Mouse (Mus musculus) CH12.LX (cell line): ENCODE data around the gene Tomm40l.

Experiments used
- CTCF ChIP-seq, 2 experiments: IDR thresholded peaks in 1 of 2; conservative IDR thresholded peaks in 1 of 2; 2 replicates each; pipeline ENCODE4 v1.5.1; 2011 to 2012; ENCODE audit warnings: low read depth in 2 of 2, low read length in 2 of 2, improper control_type of control experiment in 1 of 2, inconsistent platforms in 1 of 2, mild to moderate bottlenecking in 1 of 2, moderate library complexity in 1 of 2
- HCFC1 ChIP-seq: IDR thresholded peaks from 2 replicates; pipeline ENCODE4 v1.6.1; 2012; ENCODE audit warnings: low read depth, mild to moderate bottlenecking, inconsistent platforms, low read length, improper control_type of control experiment
- MAX ChIP-seq: IDR thresholded peaks from 2 replicates; pipeline ENCODE4 v1.6.1; 2011; ENCODE audit warnings: low read length, improper control_type of control experiment
- POLR2A ChIP-seq: IDR thresholded peaks from 2 replicates; pipeline ENCODE4 v1.6.1; 2011; ENCODE audit warnings: low read depth, mild to moderate bottlenecking, improper control_type of control experiment, low read length
- POLR2AphosphoS2 ChIP-seq: IDR thresholded peaks from 2 replicates; pipeline ENCODE4 v1.6.1; 2011; ENCODE audit warnings: low read depth, low read length, improper control_type of control experiment
- RAD21 ChIP-seq: IDR thresholded peaks from 2 replicates; pipeline ENCODE4 v1.6.1; 2011; ENCODE audit warnings: low read depth, mild to moderate bottlenecking, low read length, improper control_type of control experiment, moderate library complexity
- SMC3 ChIP-seq: IDR thresholded peaks from 2 replicates; pipeline ENCODE4 v1.6.1; 2011; ENCODE audit warnings: low read depth, low read length, improper control_type of control experiment
- TBP ChIP-seq: conservative IDR thresholded peaks from 2 replicates; pipeline ENCODE4 v1.6.1; 2011; ENCODE audit warnings: low read depth, low read length, improper control_type of control experiment

GRCm38 (mm10) chr1:171269848-171270572 is 47.7 kb upstream of the Tomm40l start, which contains the start of gene B4galt3:
- TF ChIP-seq POLR2A (peak; percentile 100), CTCF (conservative IDR thresholded peaks at IDR 0.05 in 1 of 2, IDR thresholded peaks at IDR 0.05 in 1 of 2; ENCODE audit: low read depth in 2 of 2, low read length in 2 of 2) (no peak), HCFC1 (peak; percentile 86), RAD21 (no peak), SMC3 (no peak), MAX (peak; percentile 66; the same call in 1 of the 2 replicates), TBP (peak; percentile 88), POLR2AphosphoS2 (peak; percentile 93)
